Mouse (Mus musculus) thymus, postnatal 25 days (tissue): ENCODE data around the gene Cracr2b.

Source experiments
- DNase-seq: peaks from one replicate; pipeline ENCODE4 v3.0.0; 2022

The Cracr2b gene

GRCm38 (mm10) chr7:141460391-141461113 lies at the start of gene Cracr2b:
Gene Cracr2b (plus strand): TSS chr7:141461094.
- no peak for DNase-seq

- DNase-seq: no peak
These were observed 49.2 kb upstream of the Cracr2b start for GRCm38 (mm10) chr7:141411667-141412066.

DNA sequence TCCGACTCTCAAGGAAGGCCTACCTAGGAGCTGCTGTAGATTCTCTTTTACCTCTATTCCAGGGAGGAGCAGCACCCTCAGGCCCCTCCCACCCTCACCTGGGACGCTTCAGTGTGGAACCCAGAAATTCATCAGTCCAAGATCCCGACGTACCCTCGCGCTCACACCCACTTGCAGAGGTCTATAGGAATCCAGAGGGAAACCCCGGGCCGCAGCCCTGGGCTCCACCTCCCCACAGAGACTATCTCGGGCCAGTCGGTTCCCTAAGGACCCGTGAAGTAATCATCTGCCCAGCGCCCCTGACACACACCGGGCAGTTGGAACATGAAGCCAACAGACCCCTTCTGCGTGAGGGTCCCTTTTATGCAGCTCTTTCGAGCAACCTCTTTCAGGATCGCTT lies 47.6 kb upstream of the Cracr2b start:
- peak; percentile 19 for DNase-seq

DNA sequence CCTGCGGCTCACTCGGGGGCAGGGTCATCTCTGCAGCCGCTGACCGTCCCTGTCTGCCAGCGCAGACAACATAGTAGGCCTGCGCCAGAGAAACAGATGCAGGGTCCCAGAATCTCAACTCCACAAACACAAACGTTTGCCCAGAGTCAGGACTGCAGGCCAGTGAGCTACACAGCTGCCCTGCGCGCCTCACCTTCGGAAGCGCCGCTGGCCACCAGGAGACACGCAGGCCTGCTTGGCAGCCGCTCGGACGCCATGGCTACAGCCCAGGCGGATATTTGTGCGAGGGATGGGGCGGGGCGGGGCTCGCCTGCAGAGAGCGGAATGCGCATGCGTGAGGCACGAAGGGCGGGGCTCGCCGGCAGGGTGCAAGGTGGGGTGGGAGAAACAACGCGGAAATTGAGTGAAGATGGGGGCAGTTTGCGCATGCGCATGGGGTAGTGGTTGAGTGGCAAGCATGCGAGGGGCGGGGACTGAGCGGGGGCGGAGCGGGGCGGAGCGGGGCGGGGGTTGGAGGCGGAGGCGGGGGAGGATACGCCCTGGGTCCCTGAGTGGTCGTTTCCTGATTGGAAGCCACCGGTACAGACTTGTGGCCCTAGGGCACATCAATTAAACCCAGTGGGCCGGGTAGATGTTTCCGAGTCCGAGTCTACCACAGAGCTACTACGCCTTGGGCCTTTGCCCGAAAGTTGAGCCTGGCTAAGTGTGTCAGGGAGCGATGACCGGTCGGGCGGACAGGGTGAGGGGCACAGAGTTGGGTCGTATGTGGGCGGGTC lies 46.9 kb upstream of the Cracr2b start, which contains the start of gene Gatd1:
Gatd1 (minus strand) TSS at position 328 of the 776 bp plus-strand sequence.
- peak; percentile 99 for DNase-seq

DNA sequence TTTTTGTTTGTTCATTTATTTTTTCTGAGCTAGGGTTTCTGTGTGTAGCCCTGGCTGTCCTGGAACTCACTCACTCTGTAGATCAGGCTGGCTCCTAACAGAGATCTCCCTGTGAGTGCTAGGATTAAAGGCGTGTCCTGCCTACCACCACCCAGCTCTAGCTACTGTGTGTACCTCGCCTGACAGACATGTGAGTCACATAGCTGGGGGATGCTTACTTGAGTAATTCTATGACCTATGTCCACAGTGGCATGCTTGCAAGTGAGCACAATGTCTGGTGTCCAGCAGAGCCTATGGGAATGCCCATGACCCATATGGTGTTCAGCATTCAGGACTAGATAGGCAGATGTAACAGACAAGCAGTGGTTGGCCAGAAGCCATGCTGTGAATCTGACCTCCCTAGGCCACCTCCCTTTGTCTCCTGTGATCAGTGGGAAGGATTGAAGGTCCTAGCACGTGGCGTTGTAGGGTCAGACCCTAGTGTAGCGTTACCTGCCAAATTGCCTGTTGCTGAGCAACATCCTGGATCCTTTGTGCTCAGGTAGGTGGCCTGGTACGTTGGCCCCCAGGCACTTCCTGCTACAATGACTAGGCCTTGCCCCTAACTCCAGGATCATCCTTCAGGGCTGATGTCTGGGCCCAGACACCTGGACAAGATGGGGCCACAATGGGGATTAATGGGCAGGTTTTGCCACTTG lies 44.6 kb upstream of the Cracr2b start:
- no peak for DNase-seq

- DNase-seq: no peak
These were observed 42.9 kb upstream of the Cracr2b start for GRCm38 (mm10) chr7:141417731-141418681.

- no peak for DNase-seq
These were observed 41.9 kb upstream of the Cracr2b start for GRCm38 (mm10) chr7:141418970-141419369.

GRCm38 (mm10) chr7:141420030-141420702 lies 40.7 kb upstream of the Cracr2b start:
- DNase-seq: no peak

- DNase-seq: no peak
These were observed 37.1 kb upstream of the Cracr2b start for GRCm38 (mm10) chr7:141423811-141424210.

DNA sequence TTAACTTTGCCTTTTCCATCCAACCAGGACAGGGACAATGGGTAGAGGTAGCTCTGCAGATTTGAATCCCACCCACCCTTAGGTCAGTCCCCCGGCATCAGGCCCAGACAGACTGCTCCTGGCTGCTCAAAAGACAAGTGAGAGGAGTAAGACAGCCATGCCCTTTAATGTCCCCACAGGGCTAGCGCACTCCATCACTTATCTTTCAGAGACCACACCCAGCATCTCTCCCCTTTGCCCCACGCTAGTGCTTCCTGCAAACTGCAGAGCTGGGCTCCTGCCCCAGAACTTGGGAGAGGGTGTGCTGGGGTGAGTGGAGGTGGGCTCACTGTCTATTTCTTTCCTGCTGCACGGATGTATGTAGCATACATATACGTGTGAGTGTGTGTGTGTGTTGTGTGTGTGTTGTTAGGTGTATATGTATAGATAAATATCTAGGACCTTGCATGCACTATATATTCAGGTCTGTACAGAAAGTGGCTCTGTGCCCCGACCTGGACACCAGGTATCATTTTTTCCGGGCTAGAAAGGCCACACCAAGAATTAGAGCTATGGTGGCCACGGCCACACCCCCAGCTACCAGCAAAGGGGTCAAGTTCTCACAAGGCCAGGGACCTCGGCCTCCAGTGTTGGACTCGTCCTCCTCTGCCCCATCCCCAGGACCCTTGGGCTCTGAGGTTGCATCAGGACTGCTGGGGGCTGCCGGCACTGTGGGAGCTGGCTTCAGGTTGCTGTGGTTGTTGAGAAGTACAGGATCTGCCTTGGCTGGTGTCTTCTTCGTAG lies 33.8 kb upstream of the Cracr2b start:
- DNase-seq: no peak

DNA sequence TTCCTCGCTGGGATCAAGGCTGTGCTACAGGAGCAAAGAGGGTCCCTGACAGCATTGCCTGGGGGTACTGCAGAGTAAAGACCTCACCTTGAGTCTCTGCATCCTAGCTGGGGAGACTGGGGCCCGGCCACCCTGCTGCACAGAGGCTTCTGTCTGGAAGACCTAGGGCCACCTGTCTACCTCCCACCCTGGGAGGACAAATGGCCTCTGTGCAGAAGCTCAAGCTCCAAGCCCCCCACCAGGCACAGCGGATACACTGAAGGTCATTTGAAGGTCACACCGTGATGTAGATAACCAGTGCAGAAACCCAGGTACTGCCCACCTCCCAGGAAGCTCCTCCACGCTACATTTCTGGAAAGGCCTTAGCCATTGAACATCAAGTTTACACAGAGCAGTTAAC lies 32.2 kb upstream of the Cracr2b start:
- DNase-seq: no peak

DNA sequence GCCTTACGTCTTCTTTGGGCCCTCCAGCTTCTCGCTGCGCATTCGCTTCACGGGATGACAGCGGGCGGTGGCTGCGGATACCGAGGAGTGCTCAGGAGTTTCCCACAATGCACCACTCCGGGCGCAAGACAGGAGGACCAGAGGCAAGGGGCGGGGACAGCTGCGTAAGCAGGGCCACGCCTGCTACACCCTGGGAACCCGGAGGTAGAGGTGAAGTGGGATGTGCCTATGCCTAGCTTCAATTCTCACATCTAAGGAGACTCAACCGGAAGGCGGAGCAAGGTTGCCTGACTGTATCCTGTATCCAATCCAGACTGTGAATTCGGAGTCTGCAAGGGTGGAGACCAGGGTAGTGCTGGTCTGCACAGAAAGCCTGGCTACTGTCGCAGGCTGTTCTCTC lies 31.6 kb upstream of the Cracr2b start, which contains the start of gene Cend1:
Cend1 (minus strand) TSS at position 182 of the 400 bp plus-strand sequence.
- no peak for DNase-seq

- no peak for DNase-seq
These were observed 30.9 kb upstream of the Cracr2b start for GRCm38 (mm10) chr7:141429840-141430584.

DNA sequence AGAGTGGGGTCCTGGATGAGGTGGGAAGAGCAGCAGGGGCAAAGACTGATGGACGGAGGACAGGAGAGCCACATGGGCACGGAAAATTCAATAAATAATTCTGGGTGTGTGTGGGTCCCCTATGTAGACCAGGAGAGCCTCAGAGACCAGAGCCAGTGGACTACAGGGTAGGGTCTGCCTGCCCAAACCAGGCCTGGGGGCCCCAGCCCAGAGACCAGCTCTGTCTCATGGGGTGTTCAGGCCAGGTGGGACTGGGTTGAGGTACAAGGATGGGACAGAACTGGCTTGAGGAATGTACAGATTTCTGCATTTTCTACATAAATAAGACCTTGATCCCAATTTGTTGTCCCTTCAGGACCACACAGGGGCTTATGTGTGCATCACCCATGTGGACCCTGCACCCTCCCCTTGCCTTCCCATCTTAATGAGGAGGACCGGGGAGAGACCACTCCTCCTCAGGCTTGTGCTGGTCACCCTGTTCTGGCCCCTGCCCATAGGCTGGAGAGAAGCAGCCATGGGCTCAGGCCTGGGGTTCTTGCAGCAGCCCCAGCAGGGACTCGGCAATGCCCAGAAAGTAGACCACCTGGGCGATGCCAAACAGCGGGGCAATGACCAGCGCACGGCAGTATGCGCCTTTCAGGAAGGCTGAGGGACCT lies 30.2 kb upstream of the Cracr2b start:
- no peak for DNase-seq

- no peak for DNase-seq
These were observed 29.3 kb upstream of the Cracr2b start for GRCm38 (mm10) chr7:141431434-141432185.

DNA sequence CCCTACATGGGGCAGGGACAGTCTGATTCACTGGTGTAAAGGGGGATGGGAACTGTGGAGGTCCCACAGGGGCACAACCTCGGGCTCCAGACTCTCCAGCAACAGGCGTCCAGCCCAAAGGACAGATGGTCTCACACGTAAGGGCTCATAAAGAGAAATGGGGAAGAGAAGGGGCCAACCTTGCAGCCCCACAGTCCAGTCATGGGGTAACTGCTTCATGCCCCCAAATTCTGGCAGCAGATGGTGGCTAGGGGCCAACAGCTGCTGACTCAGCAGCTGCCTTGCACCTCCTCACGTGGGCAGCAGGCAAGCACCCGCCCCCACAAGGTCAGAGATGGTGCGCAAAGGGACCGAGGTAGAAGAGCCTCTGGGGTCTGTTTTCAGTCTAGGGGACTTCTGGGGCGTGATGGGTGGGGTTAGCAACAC lies 28.7 kb upstream of the Cracr2b start:
- DNase-seq: no peak

- no peak for DNase-seq
These were observed 28.0 kb upstream of the Cracr2b start for GRCm38 (mm10) chr7:141432741-141433516.
